Mouse (Mus musculus): Measurements from ENCODE around the gene Haus7.

DNA sequence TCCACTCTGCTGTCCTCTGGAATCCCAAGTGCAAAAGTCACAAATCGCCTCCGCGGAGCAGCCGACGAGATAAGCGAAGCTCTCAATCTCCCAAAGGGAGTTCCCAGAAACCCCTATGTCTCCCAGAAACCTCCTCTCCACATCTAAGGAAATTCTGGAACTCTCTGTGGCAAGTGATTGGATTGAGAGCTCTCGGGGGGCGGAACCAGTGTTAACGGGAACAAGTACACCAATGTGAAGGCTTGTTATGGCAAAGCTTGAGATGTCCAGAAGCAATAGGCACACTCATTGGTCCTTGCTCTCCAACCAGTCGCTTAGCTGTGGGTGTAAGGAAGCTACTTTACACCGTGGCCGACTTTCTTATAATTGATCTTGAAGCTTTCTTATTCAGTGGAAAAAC, 57.2 kb downstream of the Haus7 start:
- no peak for TF ChIP-seq CTCF (IDR thresholded peaks at IDR 0.05; ENCODE audit: control insufficient read depth, insufficient read depth, insufficient read length)
- no peak for TF ChIP-seq CEBPB (IDR thresholded peaks at IDR 0.05; ENCODE audit: low read depth)
- no peak for TF ChIP-seq USF1 (IDR thresholded peaks at IDR 0.05; ENCODE audit: low read depth)
- no peak for TF ChIP-seq MAX (IDR thresholded peaks at IDR 0.05)
- TF ChIP-seq MYOG (IDR thresholded peaks at IDR 0.05; ENCODE audit: control insufficient read depth, extremely low read depth, insufficient read length): no peak

Data from C2C12 (cell line).